Mouse (Mus musculus) embryonic facial prominence, embryonic 13.5 days (tissue): ENCODE measurements around the gene 4930407I10Rik. TPM values are rescaled to one million over a fixed set of nuclear protein-coding genes. Genes with fewer than 3 reads are reported as not detected.

ENCODE experiments used
- ATAC-seq: fragments of 200-750 bp; cut with Nextera tagmentation; 2 replicates; pipeline ENCODE4 v1.8.0; 2017; ENCODE audit warnings: low read depth; ENCODE audit not compliant: insufficient number of reproducible peaks, insufficient read depth, low FRiP score, low TSS enrichment
- H3K27ac ChIP-seq: fragments of 300-500 bp; sonication (generic); 2 replicates; pipeline ENCODE4 v1.5.1; 2015; ENCODE audit warnings: moderate library complexity, mild to moderate bottlenecking, inconsistent platforms
- H3K27me3 ChIP-seq: fragments of 300-500 bp; sonication (generic); 2 replicates; pipeline ENCODE4 v1.6.1; 2015; ENCODE audit warnings: mild to moderate bottlenecking, inconsistent platforms
- H3K36me3 ChIP-seq: fragments of 300-500 bp; sonication (generic); 2 replicates; pipeline ENCODE4 v1.6.1; 2015; ENCODE audit warnings: mild to moderate bottlenecking, inconsistent platforms
- H3K4me1 ChIP-seq: fragments of 300-500 bp; sonication (generic); 2 replicates; pipeline ENCODE4 v1.6.1; 2015; ENCODE audit warnings: inconsistent platforms
- H3K4me2 ChIP-seq: fragments of 300-500 bp; sonication (generic); 2 replicates; pipeline ENCODE4 v1.6.1; 2015; ENCODE audit warnings: moderate library complexity, mild to moderate bottlenecking, inconsistent platforms
- H3K4me3 ChIP-seq: fragments of 300-500 bp; sonication (generic); 2 replicates; pipeline ENCODE4 v1.5.1; 2015; ENCODE audit warnings: mild to moderate bottlenecking, inconsistent platforms
- H3K9ac ChIP-seq: fragments of 300-500 bp; sonication (generic); 2 replicates; pipeline ENCODE4 v1.6.1; 2015; ENCODE audit warnings: mild to moderate bottlenecking, inconsistent platforms
- H3K9me3 ChIP-seq: fragments of 300-500 bp; sonication (generic); 2 replicates; pipeline ENCODE4 v1.6.1; 2016; ENCODE audit warnings: inconsistent platforms
- WGBS: fragments of 180-500 bp; shearing (Covaris S2); methylation state at CpG from one replicate; pipeline ENCODE4 v1.1.7; 2015; ENCODE audit warnings: mixed read lengths; 5-methylcytosine and 5-hydroxymethylcytosine counted together
- polyA plus RNA-seq: library from polyadenylated mRNA; unstranded; fragments of >200 nt; fragmentation: Nextera tagmentation; extraction: Ambion mirVana; gene quantifications from 2 replicates; pipeline ENCODE4 v1.2.1, GENCODE M21; 2015

The 4930407I10Rik gene
- polyA plus RNA-seq, 1 experiment from 2014 or later = 0.08 TPM

DNA sequence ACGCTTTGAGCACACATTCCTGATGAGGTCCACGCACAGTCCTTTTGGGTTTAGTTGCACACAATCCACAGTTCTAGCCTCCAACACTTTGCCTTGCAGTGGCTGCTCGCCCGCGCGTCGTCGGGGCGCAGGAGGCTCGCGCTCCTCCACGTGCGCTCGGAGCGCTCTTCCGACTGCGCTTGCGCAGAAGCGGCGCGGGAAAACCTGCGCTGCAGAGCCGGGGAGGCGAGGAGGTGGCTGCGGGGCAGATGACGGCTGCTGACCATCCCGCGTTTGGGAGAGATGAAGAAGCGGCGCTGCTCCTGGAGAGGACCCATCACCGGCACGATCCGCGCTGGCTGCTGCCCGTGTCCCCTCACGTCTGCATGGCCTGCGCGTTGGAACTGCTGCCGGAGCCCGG is 10.9 kb downstream of the 4930407I10Rik start, which contains the start of gene Mei1:
Mei1 (plus strand) TSS at position 99 of the 400 bp plus-strand sequence.
- 22% methylated on average over 40 of the region's 40 CpGs for WGBS
- Histone ChIP-seq H3K4me3 (peak within 1 kb of the TSS; percentile 21), H3K27me3 (peaks cover 53% of the 10 kb centered on the region)

DNA sequence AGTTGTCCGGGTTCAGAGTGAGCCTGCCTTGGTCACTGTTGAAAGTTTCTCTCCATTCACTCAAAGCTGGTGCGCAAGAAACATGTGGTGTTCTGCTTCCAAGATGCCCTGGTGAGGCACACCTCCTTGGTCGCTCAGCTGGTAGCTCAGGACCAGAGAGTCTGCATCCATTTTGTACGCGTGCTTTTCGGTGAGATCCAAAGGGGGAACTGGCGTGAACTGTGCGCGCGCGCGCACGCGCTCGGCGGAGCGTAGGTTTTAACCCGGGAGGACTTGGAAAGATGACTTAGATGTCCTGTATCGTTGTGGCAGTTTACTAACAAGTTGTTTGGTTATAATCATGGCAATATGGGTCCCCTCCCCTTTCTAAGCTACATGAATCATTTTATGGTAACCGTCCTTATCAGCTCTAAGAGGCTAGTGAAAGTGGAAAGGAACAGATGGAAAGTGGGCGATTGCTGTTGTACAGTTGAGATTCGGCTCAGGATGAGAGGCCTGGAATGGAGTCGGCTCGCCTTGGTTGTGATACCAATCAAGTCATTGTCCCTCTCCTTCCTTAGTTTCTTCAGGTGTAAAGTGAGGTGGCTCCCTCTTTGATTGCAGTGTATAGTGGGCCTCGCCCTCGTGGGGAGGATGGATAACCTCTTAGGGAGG is 13.0 kb downstream of the 4930407I10Rik start:
- Histone ChIP-seq H3K27me3 (peaks cover 49% of the 10 kb centered on the region), H3K4me1 (peaks cover 4% of the 10 kb centered on the region), H3K9me3 (no peaks in the 10 kb centered on the region), H3K9ac (no peak overlapping the region), H3K36me3 (no peaks in the 10 kb centered on the region), H3K27ac (no peak overlapping the region), H3K4me2 (no peak overlapping the region), H3K4me3 (no peak overlapping the region)
- ATAC-seq = no peak
- WGBS = 89% methylated on average over 26 of the region's 26 CpGs

More for the DNA sequence above, 10.9 kb downstream of the 4930407I10Rik start, which contains the start of gene Mei1:
- H3K9ac ChIP-seq = no peak within 1 kb of the TSS
- ATAC-seq = no peak
- no peak within 1 kb of the TSS for H3K27ac ChIP-seq
- H3K4me1 ChIP-seq = peaks cover 4% of the 10 kb centered on the region
- no peaks in the 10 kb centered on the region for H3K36me3 ChIP-seq
- no peaks in the 10 kb centered on the region for H3K9me3 ChIP-seq
- H3K4me2 ChIP-seq = peak within 1 kb of the TSS; percentile 46

DNA sequence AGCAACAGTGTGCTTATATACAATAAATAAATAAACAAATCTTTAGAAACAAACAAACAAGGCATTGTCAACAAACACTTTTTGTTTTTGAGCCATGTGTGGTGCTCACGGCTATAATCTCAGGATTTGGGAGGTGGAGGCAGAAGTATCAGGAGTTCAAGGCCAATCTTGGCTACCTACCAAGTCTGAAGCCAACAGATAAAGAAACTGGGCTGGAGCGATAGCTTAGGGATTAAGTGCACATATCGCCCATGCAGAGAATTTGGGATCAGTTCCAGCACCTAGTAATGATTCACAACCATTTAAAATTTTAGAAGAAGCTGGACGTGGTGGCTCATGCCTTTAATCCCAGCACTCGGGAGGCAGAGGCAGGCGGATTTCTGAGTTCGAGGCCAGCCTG is 14.5 kb downstream of the 4930407I10Rik start:
- peaks cover 4% of the 10 kb centered on the region for H3K4me1 ChIP-seq
- H3K4me3 ChIP-seq = no peak overlapping the region
- H3K9me3 ChIP-seq = no peaks in the 10 kb centered on the region
- peaks cover 43% of the 10 kb centered on the region for H3K27me3 ChIP-seq
- no peak overlapping the region for H3K4me2 ChIP-seq
- no peak overlapping the region for H3K27ac ChIP-seq
- H3K9ac ChIP-seq = no peak overlapping the region
- ATAC-seq = no peak
- H3K36me3 ChIP-seq = no peaks in the 10 kb centered on the region
- 85% methylated on average over 7 of the region's 7 CpGs for WGBS

DNA sequence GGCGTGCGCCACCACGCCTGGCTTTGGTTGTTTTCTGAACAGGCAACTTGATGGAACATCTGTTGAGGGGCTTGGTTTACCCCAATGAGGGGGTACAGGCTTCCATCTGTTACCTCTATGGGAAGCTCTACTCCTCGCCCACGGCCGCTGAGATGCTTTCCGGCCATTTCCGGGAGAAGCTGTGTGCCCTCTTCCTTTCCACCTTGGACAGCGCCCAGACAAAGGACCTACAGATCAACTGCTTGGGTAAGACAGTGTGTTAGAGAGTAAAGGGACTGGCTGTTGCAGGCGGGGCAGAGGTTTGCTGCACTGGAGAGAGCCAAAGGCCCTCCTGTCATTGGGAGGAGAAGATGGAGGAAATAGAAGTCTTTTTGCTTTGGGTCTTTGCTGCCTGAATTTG is 20.9 kb downstream of the 4930407I10Rik start:
- H3K36me3 ChIP-seq = no peaks in the 10 kb centered on the region
- no peak for ATAC-seq
- H3K9me3 ChIP-seq = no peaks in the 10 kb centered on the region
- no peak overlapping the region for H3K9ac ChIP-seq
- WGBS = 49% methylated on average over 10 of the region's 10 CpGs
- H3K4me2 ChIP-seq = no peak overlapping the region
- no peak overlapping the region for H3K4me3 ChIP-seq
- H3K27ac ChIP-seq = no peak overlapping the region
- H3K4me1 ChIP-seq = no peaks in the 10 kb centered on the region
- no peaks in the 10 kb centered on the region for H3K27me3 ChIP-seq

DNA sequence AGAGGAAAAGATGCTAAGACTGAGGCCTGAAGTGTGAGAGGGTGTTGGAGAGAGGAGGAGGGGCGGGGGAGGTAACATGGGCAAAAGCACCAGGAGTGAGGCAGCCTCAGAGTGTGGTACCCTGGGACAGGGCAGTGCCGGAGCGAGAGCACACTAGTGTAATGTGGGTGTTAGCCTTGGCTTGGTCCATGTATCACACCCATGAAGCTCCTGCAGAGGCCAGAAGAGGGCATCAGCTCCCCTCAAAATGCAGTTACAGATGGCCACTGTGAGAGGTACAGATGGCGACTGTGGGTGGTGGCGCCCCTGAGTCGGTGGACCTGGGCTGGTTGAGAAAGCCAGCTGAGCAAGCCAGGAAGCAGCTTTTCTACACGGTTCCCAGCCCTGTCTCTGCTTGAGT is 22.2 kb downstream of the 4930407I10Rik start:
- Histone ChIP-seq H3K27ac (no peak overlapping the region), H3K36me3 (no peaks in the 10 kb centered on the region), H3K27me3 (peaks cover 3% of the 10 kb centered on the region; the same call in 1 of the 2 replicates), H3K4me3 (no peak overlapping the region), H3K9me3 (no peaks in the 10 kb centered on the region), H3K9ac (no peak overlapping the region), H3K4me1 (no peaks in the 10 kb centered on the region), H3K4me2 (no peak overlapping the region)
- 0 out of 2 replicates have a peak, but pooled peaks have one; percentile 26 for ATAC-seq
- WGBS = 36% methylated on average over 7 of the region's 7 CpGs

DNA sequence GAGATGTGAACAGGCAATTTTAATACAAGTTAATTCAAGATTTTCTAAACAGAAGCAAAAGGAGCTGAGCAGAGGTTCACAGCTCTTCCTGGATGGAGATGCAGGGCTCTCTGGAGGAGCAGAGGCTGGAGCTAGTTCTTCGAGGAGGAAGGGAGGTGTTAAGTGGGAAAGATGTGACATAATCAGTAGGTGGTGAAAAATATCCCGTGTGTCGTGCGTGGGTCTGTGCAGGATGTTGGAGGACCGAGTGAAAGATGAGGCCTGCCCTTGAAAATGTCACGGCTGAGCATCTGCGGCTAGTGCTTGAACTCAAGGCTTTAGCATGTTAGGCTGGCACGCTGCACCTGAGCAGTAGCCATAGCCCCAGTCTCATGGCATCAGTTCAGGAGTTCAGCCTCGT is 26.7 kb downstream of the 4930407I10Rik start:
- WGBS = 81% methylated on average over 9 of the region's 9 CpGs
- H3K27ac ChIP-seq = no peak overlapping the region
- H3K4me3 ChIP-seq = no peak overlapping the region
- H3K36me3 ChIP-seq = no peaks in the 10 kb centered on the region
- no peak overlapping the region for H3K9ac ChIP-seq
- no peak overlapping the region for H3K4me2 ChIP-seq
- no peaks in the 10 kb centered on the region for H3K9me3 ChIP-seq
- no peaks in the 10 kb centered on the region for H3K4me1 ChIP-seq
- ATAC-seq = no peak
- peaks cover 14% of the 10 kb centered on the region for H3K27me3 ChIP-seq

DNA sequence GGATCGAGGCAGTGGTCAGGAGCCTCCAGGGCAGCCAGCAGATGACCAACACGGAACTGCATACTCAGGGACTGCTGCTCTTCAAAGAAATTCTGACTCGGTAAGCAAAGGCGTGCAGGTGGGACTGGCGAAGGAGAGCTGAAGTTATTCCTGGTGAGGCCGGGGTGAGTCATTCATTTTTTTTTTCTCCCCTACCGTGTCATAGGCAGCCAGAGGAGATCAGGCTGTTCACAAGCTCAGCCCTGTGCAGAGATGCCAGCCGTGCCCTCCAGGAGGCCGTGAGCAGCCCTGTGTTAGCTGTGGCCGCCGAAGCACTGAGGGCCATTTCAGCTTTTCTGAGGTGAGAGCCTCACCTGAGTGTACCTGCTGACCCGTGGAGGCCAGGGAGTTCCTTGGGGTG is 27.2 kb downstream of the 4930407I10Rik start:
- H3K4me2 ChIP-seq = no peak overlapping the region
- 82% methylated on average over 12 of the region's 12 CpGs for WGBS
- H3K27me3 ChIP-seq = peaks cover 14% of the 10 kb centered on the region

DNA sequence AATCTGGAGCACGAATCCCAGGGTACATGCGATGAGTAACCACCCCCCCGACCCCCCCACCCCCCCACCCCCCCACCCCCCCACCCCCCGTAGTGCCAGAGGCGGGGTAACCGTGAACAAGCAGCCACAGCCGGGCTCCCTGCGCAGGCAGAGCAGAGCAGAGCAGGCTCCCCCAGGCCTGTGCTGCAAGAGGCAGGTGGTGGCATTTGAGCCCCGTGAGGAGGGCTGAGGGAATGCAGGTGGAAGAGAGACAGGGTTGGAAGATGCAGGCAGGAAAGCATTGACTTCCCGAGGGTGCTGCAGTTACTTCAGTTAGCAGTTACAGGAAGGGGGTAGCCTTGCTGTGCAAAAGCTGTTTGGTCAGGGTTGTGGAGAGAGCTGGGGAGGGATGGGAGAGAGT is 28.3 kb downstream of the 4930407I10Rik start:
- WGBS = 9% methylated on average over 10 of the region's 10 CpGs
- no peak overlapping the region for H3K4me2 ChIP-seq
- H3K27ac ChIP-seq = no peak overlapping the region
- ATAC-seq = no peak
- H3K4me3 ChIP-seq = no peak overlapping the region
- H3K27me3 ChIP-seq = peaks cover 14% of the 10 kb centered on the region
- no peaks in the 10 kb centered on the region for H3K9me3 ChIP-seq
- H3K4me1 ChIP-seq = no peaks in the 10 kb centered on the region
- H3K36me3 ChIP-seq = no peaks in the 10 kb centered on the region
- H3K9ac ChIP-seq = no peak overlapping the region

More for the DNA sequence above, 27.2 kb downstream of the 4930407I10Rik start:
- Histone ChIP-seq H3K27ac (no peak overlapping the region), H3K9ac (no peak overlapping the region), H3K9me3 (no peaks in the 10 kb centered on the region), H3K36me3 (no peaks in the 10 kb centered on the region), H3K4me3 (no peak overlapping the region), H3K4me1 (no peaks in the 10 kb centered on the region)
- ATAC-seq = no peak

DNA sequence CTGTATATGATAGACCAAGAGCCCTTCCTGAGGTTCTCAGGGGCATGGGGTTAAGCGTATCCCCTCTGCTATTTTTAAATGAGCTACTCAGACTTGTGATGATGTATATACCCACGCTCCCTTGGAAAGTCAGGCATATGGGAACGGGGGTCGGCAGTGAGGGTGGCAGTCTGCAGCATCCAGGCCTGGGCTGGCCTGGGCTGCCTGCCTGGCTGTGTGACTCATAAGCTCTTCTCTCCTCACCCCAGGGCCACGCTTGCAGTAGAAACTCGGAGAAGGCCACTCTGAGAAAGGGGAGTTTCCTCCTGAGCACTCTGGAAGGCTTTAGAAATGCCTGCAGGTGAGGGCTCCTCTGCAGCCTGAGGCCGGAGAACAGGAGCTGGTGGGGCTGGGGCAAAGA is 32.1 kb downstream of the 4930407I10Rik start:
- H3K4me3 ChIP-seq = no peak overlapping the region
- H3K9me3 ChIP-seq = no peaks in the 10 kb centered on the region
- H3K9ac ChIP-seq = no peak overlapping the region
- H3K4me2 ChIP-seq = no peak overlapping the region
- no peak overlapping the region for H3K27ac ChIP-seq
- 75% methylated on average over 7 of the region's 7 CpGs for WGBS
- no peaks in the 10 kb centered on the region for H3K4me1 ChIP-seq
- H3K36me3 ChIP-seq = no peaks in the 10 kb centered on the region
- no peak for ATAC-seq
- H3K27me3 ChIP-seq = peaks cover 12% of the 10 kb centered on the region; the same call in 1 of the 2 replicates

DNA sequence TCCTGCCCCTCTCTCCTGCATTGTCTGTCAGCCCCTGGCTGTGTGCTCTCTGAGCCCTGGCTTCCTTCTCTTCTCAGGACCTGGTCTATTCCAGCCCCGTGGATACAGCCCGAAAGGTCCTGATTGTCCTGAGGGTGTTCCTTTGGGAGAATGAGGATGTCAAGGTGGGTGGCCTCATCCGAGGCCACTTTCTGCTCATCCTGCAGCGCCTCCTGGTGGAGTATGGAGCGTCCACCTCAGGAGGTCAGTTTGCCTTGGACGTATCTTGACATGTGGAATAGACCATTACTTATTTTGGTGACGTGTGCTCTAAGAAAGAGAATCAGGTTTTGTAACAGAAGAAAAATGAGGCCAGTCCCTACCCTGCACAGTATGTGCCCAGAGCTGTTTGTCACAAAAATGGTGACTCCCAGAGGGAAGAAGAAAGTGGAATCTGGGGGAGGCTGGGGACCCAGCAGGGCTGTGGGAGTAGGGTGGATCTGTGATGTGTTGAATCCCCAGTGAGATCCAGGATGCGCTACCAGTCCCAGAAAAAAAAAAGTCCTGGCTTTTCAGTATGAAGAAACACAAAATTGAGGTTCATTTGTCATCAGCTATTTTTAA is 48.1 kb downstream of the 4930407I10Rik start:
- Histone ChIP-seq H3K9ac (no peak overlapping the region), H3K27me3 (no peaks in the 10 kb centered on the region), H3K4me2 (no peak overlapping the region), H3K36me3 (no peaks in the 10 kb centered on the region), H3K27ac (no peak overlapping the region), H3K4me1 (no peaks in the 10 kb centered on the region), H3K4me3 (no peak overlapping the region), H3K9me3 (no peaks in the 10 kb centered on the region)
- WGBS = 19% methylated on average over 8 of the region's 8 CpGs
- ATAC-seq = no peak
